Mouse (Mus musculus) heart, embryonic 15.5 days (tissue): ENCODE measurements around the gene Epx. TPM values are rescaled to one million over a fixed set of nuclear protein-coding genes. Genes with fewer than 3 reads are reported as not detected.

Source experiments
- ATAC-seq: fragments of 200-750 bp; cut with Nextera tagmentation; replicated peaks from 2 replicates; pipeline ENCODE4 v1.8.0; 2017; ENCODE audit warnings: low read depth, moderate TSS enrichment; ENCODE audit not compliant: insufficient number of reproducible peaks, insufficient read depth, low FRiP score
- H3K27ac ChIP-seq: fragments of 300-500 bp; sonication (generic); 2 replicates; pipeline ENCODE4 v1.5.1; 2015; ENCODE audit warnings: mild to moderate bottlenecking, inconsistent platforms
- H3K27me3 ChIP-seq: fragments of 300-500 bp; sonication (generic); 2 replicates; pipeline ENCODE4 v1.6.1; 2015; ENCODE audit warnings: inconsistent platforms
- H3K36me3 ChIP-seq: fragments of 300-500 bp; sonication (generic); 2 replicates; pipeline ENCODE4 v1.6.1; 2015; ENCODE audit warnings: mild to moderate bottlenecking, inconsistent platforms
- H3K4me1 ChIP-seq: fragments of 300-500 bp; sonication (generic); replicated peaks from 2 replicates; pipeline ENCODE4 v1.6.1; 2015; ENCODE audit warnings: inconsistent platforms
- H3K4me2 ChIP-seq: fragments of 300-500 bp; sonication (generic); 2 replicates; pipeline ENCODE4 v1.6.1; 2015; ENCODE audit warnings: inconsistent platforms, mild to moderate bottlenecking, moderate library complexity
- H3K4me3 ChIP-seq: fragments of 300-500 bp; sonication (generic); 2 replicates; pipeline ENCODE4 v1.5.1; 2015; ENCODE audit warnings: mild to moderate bottlenecking, inconsistent platforms
- H3K9ac ChIP-seq: fragments of 300-500 bp; sonication (generic); 2 replicates; pipeline ENCODE4 v1.6.1; 2015; ENCODE audit warnings: mild to moderate bottlenecking, inconsistent platforms
- H3K9me3 ChIP-seq: fragments of 300-500 bp; sonication (generic); replicated peaks from 2 replicates; pipeline ENCODE4 v1.6.1; 2016; ENCODE audit warnings: inconsistent platforms
- WGBS: fragments of 180-500 bp; shearing (Covaris S2); methylation state at CpG from one replicate; pipeline ENCODE4 v1.1.7; 2015; ENCODE audit warnings: mixed read lengths; 5-methylcytosine and 5-hydroxymethylcytosine counted together
- polyA plus RNA-seq: library from polyadenylated mRNA; unstranded; fragments of >200 nt; fragmentation: Nextera tagmentation; extraction: Ambion mirVana; gene quantifications from 2 replicates; pipeline ENCODE4 v1.2.1, GENCODE M21; 2015

Gene Epx
- polyA plus RNA-seq, 1 experiment from 2014 or later: 0.31 TPM

DNA sequence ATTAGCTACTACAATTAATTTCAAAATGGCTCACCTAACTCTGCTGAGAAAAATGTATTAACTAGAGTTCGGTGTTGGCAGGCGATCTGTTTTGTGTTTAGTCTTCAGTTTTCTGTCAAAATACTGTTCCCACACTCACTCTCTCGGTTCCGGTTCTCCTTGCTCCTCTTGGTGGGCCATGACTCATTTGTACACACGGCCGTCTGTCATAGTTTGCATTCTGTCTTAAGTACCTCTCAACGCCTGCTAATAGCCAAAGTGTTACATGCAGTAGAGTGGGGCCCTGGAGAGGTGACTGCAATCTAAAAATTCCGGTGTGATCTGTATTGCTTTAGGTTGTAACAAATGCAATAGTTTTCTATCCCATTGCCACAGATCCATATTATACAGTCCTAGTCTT, 34.7 kb downstream of the Epx start:
- H3K36me3 ChIP-seq: no peaks in the 10 kb centered on the region
- WGBS: 32% methylated on average over 8 of the region's 8 CpGs
- H3K27ac ChIP-seq: no peak overlapping the region
- peaks cover 16% of the 10 kb centered on the region for H3K4me1 ChIP-seq
- H3K27me3 ChIP-seq: 0 out of 2 replicates have a peak, but pooled peaks cover 3% of the 10 kb centered on the region
- H3K9me3 ChIP-seq: no peaks in the 10 kb centered on the region
- no peak overlapping the region for H3K4me3 ChIP-seq
- no peak overlapping the region for H3K9ac ChIP-seq
- peak; percentile 69; the same call in 1 of the 2 replicates for ATAC-seq
- peak overlapping the region; percentile 6; the same call in 1 of the 2 replicates for H3K4me2 ChIP-seq

DNA sequence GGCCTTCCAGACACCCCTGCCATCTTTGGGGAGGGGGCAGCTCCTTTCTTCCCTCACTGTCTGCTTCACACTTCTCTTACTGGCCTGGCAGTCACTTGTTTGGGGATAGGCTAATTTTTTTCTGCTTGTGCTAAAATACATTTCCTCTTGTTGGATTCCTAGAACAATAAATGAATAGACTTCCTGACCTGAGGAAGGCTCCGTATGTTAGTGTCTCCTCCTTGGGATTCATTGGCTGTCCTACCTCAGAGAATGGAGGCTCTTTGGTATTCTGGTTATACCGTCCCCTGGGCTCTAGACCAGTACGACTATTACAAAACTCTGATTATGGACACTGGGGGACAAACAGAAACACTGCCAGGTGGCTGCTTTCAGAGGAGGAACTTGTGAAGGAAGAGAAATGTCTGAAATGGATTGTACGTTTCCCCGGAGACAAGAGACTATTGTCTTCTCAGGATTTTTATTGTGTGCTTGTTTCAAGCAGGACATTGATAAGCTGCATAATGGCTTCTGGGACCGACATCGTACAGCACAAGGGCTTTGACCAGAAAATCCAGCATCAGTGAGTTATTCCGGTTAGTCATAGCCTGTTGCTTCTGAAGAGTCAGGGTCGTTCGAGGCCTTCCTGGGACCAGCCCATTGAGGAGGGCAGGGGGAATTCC, 47.0 kb downstream of the Epx start, which contains the start of gene Lpo:
Gene Lpo, minus strand, starts transcription at position 51 of the 662 bp plus-strand sequence.
- ATAC-seq: no peak
- 59% methylated on average over 10 of the region's 10 CpGs for WGBS
- Histone ChIP-seq H3K4me1 (no peaks in the 10 kb centered on the region), H3K27ac (no peak within 1 kb of the TSS), H3K4me3 (no peak within 1 kb of the TSS), H3K36me3 (no peaks in the 10 kb centered on the region), H3K9ac (no peak within 1 kb of the TSS), H3K9me3 (no peaks in the 10 kb centered on the region), H3K27me3 (peaks cover 25% of the 10 kb centered on the region), H3K4me2 (no peak within 1 kb of the TSS)

DNA sequence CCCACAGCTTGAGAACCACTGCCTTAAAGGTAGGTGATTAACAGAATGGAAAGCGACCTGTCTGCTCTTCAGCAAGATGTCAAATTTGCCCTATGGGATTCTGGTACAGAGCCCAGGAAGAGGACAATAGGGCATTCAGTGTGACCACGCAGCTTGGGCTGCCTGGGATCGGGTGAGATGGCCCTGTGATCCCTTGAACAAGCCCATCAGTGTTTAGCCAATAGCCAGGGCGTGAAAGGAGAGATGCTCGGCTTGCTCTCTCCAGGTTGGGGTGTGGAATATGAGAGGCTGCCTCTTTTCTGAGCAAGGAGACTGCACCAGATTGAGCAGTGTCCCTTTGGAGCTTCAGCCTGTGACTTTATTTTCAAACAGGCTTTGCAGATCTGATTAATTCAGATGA, 53.8 kb downstream of the Epx start:
- no peak for ATAC-seq
- Histone ChIP-seq H3K4me2 (no peak overlapping the region), H3K4me3 (no peak overlapping the region), H3K36me3 (no peaks in the 10 kb centered on the region), H3K4me1 (no peaks in the 10 kb centered on the region), H3K27me3 (peaks cover 36% of the 10 kb centered on the region), H3K9me3 (no peaks in the 10 kb centered on the region), H3K9ac (no peak overlapping the region), H3K27ac (no peak overlapping the region)
- 58% methylated on average over 5 of the region's 5 CpGs for WGBS

DNA sequence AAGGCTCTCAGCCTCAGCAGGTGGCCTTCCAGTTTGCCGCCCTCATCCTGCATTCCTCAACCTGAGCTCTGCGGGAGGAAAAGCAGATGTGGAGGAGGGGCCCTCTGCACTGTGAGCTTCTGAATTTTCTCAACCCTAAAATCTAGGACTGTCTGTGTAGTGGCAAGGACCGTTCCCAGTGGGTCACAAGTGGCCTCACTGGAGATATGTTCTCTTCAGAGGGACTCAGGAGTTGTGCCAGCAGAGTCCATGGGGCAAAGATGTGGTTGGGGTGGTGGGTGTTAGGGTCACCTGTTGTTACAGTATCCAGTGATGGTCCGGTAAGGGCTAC, 57.9 kb downstream of the Epx start:
- Histone ChIP-seq H3K4me1 (no peaks in the 10 kb centered on the region), H3K9me3 (no peaks in the 10 kb centered on the region), H3K27ac (no peak overlapping the region), H3K4me2 (peak overlapping the region; percentile 77), H3K4me3 (peak overlapping the region; percentile 46), H3K9ac (peak overlapping the region; percentile 40; the same call in 1 of the 2 replicates), H3K36me3 (no peaks in the 10 kb centered on the region), H3K27me3 (peaks cover 38% of the 10 kb centered on the region)
- WGBS: 30% methylated on average over 4 of the region's 4 CpGs
- ATAC-seq: no peak

DNA sequence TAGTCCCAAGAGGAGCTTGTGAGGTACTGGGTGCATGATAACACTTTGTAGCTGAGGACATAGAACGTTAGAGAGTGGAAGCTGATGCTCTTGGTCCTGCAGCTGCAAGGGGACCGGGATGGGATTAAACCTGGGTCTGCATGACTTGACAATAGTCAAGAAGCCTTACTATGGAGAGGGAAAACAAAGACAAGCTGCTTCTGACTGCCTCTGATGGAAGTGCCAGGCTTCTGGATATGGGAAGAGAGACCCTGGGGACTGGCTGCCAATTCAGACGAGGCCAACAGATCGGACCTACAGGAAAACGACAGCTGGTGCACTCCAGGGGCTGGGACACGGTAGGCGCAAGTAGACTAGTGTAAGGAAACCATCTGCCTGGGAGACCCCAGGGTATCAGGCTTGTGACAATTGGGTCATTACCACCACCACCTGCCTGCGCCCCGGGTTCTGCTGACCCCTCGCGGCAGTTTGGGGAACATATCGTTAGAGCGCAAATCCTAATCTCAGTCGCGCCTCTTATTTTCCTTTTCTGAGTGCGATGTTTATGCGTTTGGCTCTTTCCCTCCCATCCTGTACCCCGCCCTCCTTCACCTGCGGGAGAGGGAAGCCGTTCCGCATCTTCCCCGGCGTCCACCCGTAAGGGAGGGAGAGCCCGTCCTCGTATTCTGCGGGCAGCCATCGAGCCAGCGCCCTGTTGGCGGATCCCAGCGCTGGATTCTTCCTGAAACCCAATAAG, 58.5 kb downstream of the Epx start:
- no peaks in the 10 kb centered on the region for H3K9me3 ChIP-seq
- H3K9ac ChIP-seq: peak overlapping the region; percentile 40; the same call in 1 of the 2 replicates
- no peaks in the 10 kb centered on the region for H3K4me1 ChIP-seq
- WGBS: 4% methylated on average over 31 of the region's 31 CpGs
- no peak overlapping the region for H3K27ac ChIP-seq
- no peaks in the 10 kb centered on the region for H3K36me3 ChIP-seq
- peak overlapping the region; percentile 77 for H3K4me2 ChIP-seq
- peaks cover 38% of the 10 kb centered on the region for H3K27me3 ChIP-seq
- H3K4me3 ChIP-seq: peak overlapping the region; percentile 46
- ATAC-seq: no peak

DNA sequence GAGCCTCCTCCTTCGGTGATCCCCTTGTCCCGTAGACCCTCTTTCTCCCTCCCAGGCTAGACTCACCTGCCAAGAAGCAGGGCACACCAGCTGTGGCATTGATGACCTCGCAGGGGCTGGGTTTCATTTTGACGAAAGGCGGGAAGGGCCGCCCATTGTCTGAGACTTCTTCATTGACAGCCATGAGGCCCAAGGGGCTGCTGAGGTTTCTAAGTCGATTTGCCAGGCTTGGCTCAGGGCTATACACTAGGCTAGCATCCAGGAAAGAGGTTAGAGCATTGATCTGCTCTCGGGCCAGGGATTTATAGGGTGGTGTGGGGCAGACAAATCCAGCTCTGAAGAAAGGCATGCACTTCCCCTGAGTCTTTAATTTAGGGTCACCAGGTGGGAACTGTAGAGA, 60.5 kb downstream of the Epx start:
- no peaks in the 10 kb centered on the region for H3K36me3 ChIP-seq
- no peak overlapping the region for H3K9ac ChIP-seq
- WGBS: 74% methylated on average over 8 of the region's 8 CpGs
- no peak for ATAC-seq
- H3K4me2 ChIP-seq: no peak overlapping the region
- no peak overlapping the region for H3K4me3 ChIP-seq
- no peaks in the 10 kb centered on the region for H3K4me1 ChIP-seq
- no peaks in the 10 kb centered on the region for H3K9me3 ChIP-seq
- peaks cover 38% of the 10 kb centered on the region for H3K27me3 ChIP-seq
- H3K27ac ChIP-seq: no peak overlapping the region

Other genes starting within 250 kb of the Epx start
- gene Rnf43, start 212.8 kb downstream of the Epx start, polyA plus RNA-seq: 1.3 and 3.3 TPM in 2 replicates
- gene Supt4a, start 138.0 kb downstream of the Epx start, polyA plus RNA-seq: 101 and 103 TPM in 2 replicates
- 0.24 and 1.9 TPM in 2 replicates for gene Tspoap1, start 115.0 kb downstream of the Epx start, polyA plus RNA-seq
- gene Mpo, start 82.0 kb downstream of the Epx start, polyA plus RNA-seq: 0.69 and 3.8 TPM in 2 replicates
- gene Lpo, start 47.2 kb downstream of the Epx start, polyA plus RNA-seq: 0.13 and 0.79 TPM in 2 replicates
- gene Mks1, start 22.3 kb downstream of the Epx start, polyA plus RNA-seq: 7.0 and 8.3 TPM in 2 replicates
- not detected in 2 replicates for gene Olfr462, start 16.7 kb upstream of the Epx start, polyA plus RNA-seq
- not detected in 2 replicates for gene Olfr463, start 21.9 kb upstream of the Epx start, polyA plus RNA-seq
- gene Olfr464, start 45.4 kb upstream of the Epx start, polyA plus RNA-seq: not detected in 2 replicates
- 23.1 and 24.9 TPM in 2 replicates for gene Dynll2, start 112.0 kb upstream of the Epx start, polyA plus RNA-seq
- 149 and 172 TPM in 2 replicates for gene Srsf1, start 171.8 kb upstream of the Epx start, polyA plus RNA-seq
- 22.2 and 24.9 TPM in 2 replicates for gene Vezf1, start 192.7 kb upstream of the Epx start, polyA plus RNA-seq
- 18.4 and 20.3 TPM in 2 replicates for gene Cuedc1, start 222.5 kb upstream of the Epx start, polyA plus RNA-seq